Mouse (Mus musculus) ES-E14 (cell line): Measurements from ENCODE around the gene Cep162.

Source experiments
- ZC3H11A ChIP-seq: IDR thresholded peaks from 2 replicates; pipeline ENCODE4 v1.6.1; 2012; ENCODE audit warnings: low read depth, mild to moderate bottlenecking, inconsistent platforms, low read length, borderline replicate concordance
- ZNF384 ChIP-seq: IDR thresholded peaks from 2 replicates; pipeline ENCODE4 v1.6.1; 2012; ENCODE audit warnings: low read depth, low read length, inconsistent platforms

GRCm38 (mm10) chr9:87297522-87297921, 42.2 kb upstream of the Cep162 start:
- TF ChIP-seq ZNF384 (no peak), ZC3H11A (no peak)
